Mouse (Mus musculus) heart, embryonic 14.5 days (tissue): ENCODE data around the gene Gm28551. TPM values are rescaled to one million over a fixed set of nuclear protein-coding genes. Genes with fewer than 3 reads are reported as not detected.
"Not testable (repeated sequence)": the region's sequence is repeated elsewhere in the genome, so short reads cannot be mapped to it uniquely, and the experiment has no call there.

Source experiments
- ATAC-seq: fragments of 200-750 bp; cut with Nextera tagmentation; 2 replicates; pipeline ENCODE4 v1.8.0; 2017; ENCODE audit warnings: low read depth, moderate TSS enrichment; ENCODE audit not compliant: insufficient number of reproducible peaks, insufficient read depth, low FRiP score
- H3K27ac ChIP-seq, 2 experiments: fragments of 200-500 bp in 1 of 2; fragments of 300-500 bp in 1 of 2; sonication (generic) in 1 of 2; replicated peaks in 1 of 2; 2 replicates each; pipeline ENCODE4 v1.5.1; 2012 to 2014; ENCODE audit warnings: low read depth in 2 of 2, low read length in 2 of 2, control low read depth in 1 of 2, mild to moderate bottlenecking in 1 of 2, mixed read lengths in 1 of 2; ENCODE audit not compliant: control insufficient read depth in 1 of 2, insufficient read depth in 1 of 2
- H3K27me3 ChIP-seq: fragments of 300-500 bp; sonication (generic); 2 replicates; pipeline ENCODE4 v1.6.1; 2014; ENCODE audit warnings: mild to moderate bottlenecking, low read length, control low read depth; ENCODE audit not compliant: control insufficient read depth, insufficient read depth
- H3K36me3 ChIP-seq: fragments of 300-500 bp; sonication (generic); 2 replicates; pipeline ENCODE4 v1.6.1; 2014; ENCODE audit warnings: mild to moderate bottlenecking, control low read depth, low read length, mixed read lengths; ENCODE audit not compliant: control insufficient read depth, insufficient read depth
- H3K4me1 ChIP-seq, 2 experiments: fragments of 200-500 bp in 1 of 2; fragments of 300-500 bp in 1 of 2; sonication (generic) in 1 of 2; 2 replicates each; pipeline ENCODE4 v1.6.1; 2012 to 2014; ENCODE audit warnings: low read length in 2 of 2, control low read depth in 1 of 2, mixed read lengths in 1 of 2; ENCODE audit not compliant: control insufficient read depth in 2 of 2, insufficient read depth in 2 of 2
- H3K4me2 ChIP-seq: fragments of 300-500 bp; sonication (generic); 2 replicates; pipeline ENCODE4 v1.6.1; 2014; ENCODE audit warnings: mild to moderate bottlenecking, low read length
- H3K4me3 ChIP-seq, 2 experiments: fragments of 200-500 bp in 1 of 2; fragments of 300-500 bp in 1 of 2; sonication (generic) in 1 of 2; 2 replicates each; pipeline ENCODE4 v1.5.1; 2012 to 2014; ENCODE audit warnings: low read length in 2 of 2, mild to moderate bottlenecking in 2 of 2, control low read depth in 1 of 2, low read depth in 1 of 2, moderate library complexity in 1 of 2; ENCODE audit not compliant: control insufficient read depth in 1 of 2, insufficient read depth in 1 of 2
- H3K9ac ChIP-seq: fragments of 300-500 bp; sonication (generic); 2 replicates; pipeline ENCODE4 v1.6.1; 2014; ENCODE audit warnings: mild to moderate bottlenecking, low read length
- H3K9me3 ChIP-seq: fragments of 300-500 bp; sonication (generic); 2 replicates; pipeline ENCODE4 v1.6.1; 2016; ENCODE audit warnings: low read length, control low read depth; ENCODE audit not compliant: control insufficient read depth
- WGBS: fragments of 180-500 bp; shearing (Covaris S2); extraction: QIAGEN DNeasy Blood & Tissue Kit; methylation state at CpG from one replicate; pipeline ENCODE4 v1.1.7; 2014; 5-methylcytosine and 5-hydroxymethylcytosine counted together
- polyA plus RNA-seq: library from polyadenylated mRNA; unstranded; fragments of >200 nt; fragmentation: Nextera tagmentation; extraction: Ambion mirVana; gene quantifications from 2 replicates; pipeline ENCODE4 v1.2.1, GENCODE M21; 2014

The Gm28551 gene
- polyA plus RNA-seq, 1 experiment from 2014 or later = 0.49 TPM

DNA sequence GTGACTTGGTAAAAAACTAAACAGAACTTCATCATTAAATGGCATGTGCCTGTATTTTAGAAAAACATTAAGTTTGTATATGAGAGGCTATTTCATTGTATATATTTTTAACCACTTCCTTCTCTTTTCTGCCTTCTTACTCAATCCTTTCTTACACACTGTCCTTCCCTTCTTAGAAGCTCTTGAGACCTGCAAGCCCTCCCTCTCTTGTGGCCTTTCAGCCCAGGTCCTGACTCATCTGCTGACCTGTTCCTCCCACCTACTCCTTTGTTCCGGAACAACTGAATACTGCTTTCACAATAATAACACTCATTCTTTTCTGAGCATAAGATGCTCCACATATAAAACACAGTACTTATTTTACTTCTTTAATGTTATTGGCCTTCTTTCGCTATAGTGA is 11.4 kb downstream of the Gm28551 start:
- no peaks in the 10 kb centered on the region for H3K4me1 ChIP-seq
- ATAC-seq = no peak

DNA sequence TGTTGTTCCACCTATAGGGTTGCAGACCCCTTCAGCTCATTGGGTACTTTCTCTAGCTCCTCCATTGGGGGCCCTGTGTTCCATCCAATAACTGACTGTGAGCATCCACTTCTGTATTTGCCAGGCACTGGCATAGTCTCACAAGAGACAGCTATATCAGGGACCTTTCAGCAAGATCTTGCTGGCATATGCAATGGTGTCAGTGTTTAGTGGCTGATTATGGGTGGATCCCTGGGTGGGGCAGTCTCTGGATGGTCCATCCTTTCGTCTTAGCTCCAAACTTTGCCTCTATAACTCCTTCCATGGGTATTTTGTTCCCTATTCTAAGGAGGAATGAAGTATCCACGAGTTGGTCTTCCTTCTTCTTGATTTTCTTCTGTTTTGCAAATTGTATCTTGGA is 15.1 kb downstream of the Gm28551 start:
- H3K4me2 ChIP-seq, H3K9ac ChIP-seq, H3K9me3 ChIP-seq, ATAC-seq, H3K36me3 ChIP-seq, H3K4me3 ChIP-seq, H3K27me3 ChIP-seq, H3K4me1 ChIP-seq, H3K27ac ChIP-seq: not testable (repeated sequence)
- 61% methylated on average over 2 of the region's 2 CpGs for WGBS

More for the DNA sequence above, 11.4 kb downstream of the Gm28551 start:
- Histone ChIP-seq H3K9me3 (peaks cover 4% of the 10 kb centered on the region; the same call in 1 of the 2 replicates), H3K4me3 (no peak overlapping the region), H3K4me2 (no peak overlapping the region), H3K36me3 (peaks cover 35% of the 10 kb centered on the region), H3K9ac (no peak overlapping the region), H3K27me3 (no peaks in the 10 kb centered on the region), H3K27ac (no peak overlapping the region)
- 99% methylated on average over 2 of the region's 2 CpGs for WGBS

DNA sequence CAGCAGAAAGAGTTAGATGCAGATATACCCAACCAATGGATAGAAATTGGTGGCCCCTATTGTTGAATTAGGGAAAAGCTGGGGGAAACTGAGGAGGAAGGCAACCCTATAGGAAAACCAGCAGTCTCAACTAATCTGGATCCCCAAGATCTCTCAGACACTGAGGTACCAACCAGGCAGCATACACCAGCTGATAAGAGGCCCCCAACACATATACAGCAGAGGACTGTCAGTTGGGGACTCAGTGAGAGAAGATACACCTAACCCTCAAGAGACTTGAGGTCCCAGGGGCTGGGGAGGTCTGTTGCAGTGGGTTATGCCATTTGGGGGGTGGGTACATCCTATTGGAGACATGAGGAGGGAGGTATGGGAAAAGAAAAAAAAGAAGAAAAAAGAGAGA is 17.0 kb downstream of the Gm28551 start:
- H3K9ac ChIP-seq = no peak overlapping the region
- no peak for ATAC-seq
- H3K4me2 ChIP-seq = no peak overlapping the region
- no peaks in the 10 kb centered on the region for H3K9me3 ChIP-seq
- H3K4me3 ChIP-seq = no peak overlapping the region
- H3K27ac ChIP-seq = no peak overlapping the region
- H3K36me3 ChIP-seq = no peaks in the 10 kb centered on the region
- H3K4me1 ChIP-seq = no peaks in the 10 kb centered on the region
- H3K27me3 ChIP-seq = no peaks in the 10 kb centered on the region

GRCm38 (mm10) chr1:53333527-53333926 is 18.9 kb downstream of the Gm28551 start:
- 43% methylated on average over 5 of the region's 5 CpGs for WGBS
- not testable (repeated sequence) for H3K9ac ChIP-seq, ATAC-seq, H3K4me1 ChIP-seq, H3K36me3 ChIP-seq, H3K27me3 ChIP-seq, H3K27ac ChIP-seq, H3K4me2 ChIP-seq, H3K9me3 ChIP-seq, H3K4me3 ChIP-seq

GRCm38 (mm10) chr1:53324827-53325494 is 27.5 kb downstream of the Gm28551 start:
- no peak overlapping the region for H3K9ac ChIP-seq
- ATAC-seq = no peak
- no peaks in the 10 kb centered on the region for H3K27me3 ChIP-seq
- no peaks in the 10 kb centered on the region for H3K4me1 ChIP-seq
- H3K9me3 ChIP-seq = no peaks in the 10 kb centered on the region
- H3K36me3 ChIP-seq = peaks cover 39% of the 10 kb centered on the region
- H3K4me2 ChIP-seq = no peak overlapping the region
- WGBS = 73% methylated on average over 5 of the region's 5 CpGs
- H3K4me3 ChIP-seq = no peak overlapping the region
- H3K27ac ChIP-seq = no peak overlapping the region

DNA sequence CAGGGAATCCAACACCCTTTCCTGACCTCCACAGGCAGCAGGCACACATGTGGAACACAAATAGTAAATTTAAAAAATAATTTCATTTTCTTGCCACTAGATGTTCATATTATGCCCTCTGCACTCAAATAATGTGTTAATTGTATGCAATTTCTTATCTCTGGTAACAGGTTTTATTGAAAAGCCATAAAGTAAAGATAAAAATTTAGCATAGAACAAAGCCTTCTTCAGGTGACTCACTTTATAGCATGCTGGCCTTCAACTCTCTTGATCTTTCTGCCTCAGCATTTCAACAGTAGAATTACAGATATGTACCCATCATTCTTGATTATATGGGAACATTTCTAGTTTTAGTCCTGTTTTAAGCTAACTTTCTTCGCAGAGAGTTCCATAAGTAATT is 28.2 kb downstream of the Gm28551 start:
- peaks cover 41% of the 10 kb centered on the region for H3K36me3 ChIP-seq
- H3K27ac ChIP-seq = no peak overlapping the region
- H3K4me3 ChIP-seq = no peak overlapping the region
- no peaks in the 10 kb centered on the region for H3K27me3 ChIP-seq
- no peaks in the 10 kb centered on the region for H3K4me1 ChIP-seq
- WGBS = 92% methylated on average over 1 of the region's 1 CpGs
- H3K4me2 ChIP-seq = no peak overlapping the region
- no peak for ATAC-seq
- no peaks in the 10 kb centered on the region for H3K9me3 ChIP-seq
- no peak overlapping the region for H3K9ac ChIP-seq

DNA sequence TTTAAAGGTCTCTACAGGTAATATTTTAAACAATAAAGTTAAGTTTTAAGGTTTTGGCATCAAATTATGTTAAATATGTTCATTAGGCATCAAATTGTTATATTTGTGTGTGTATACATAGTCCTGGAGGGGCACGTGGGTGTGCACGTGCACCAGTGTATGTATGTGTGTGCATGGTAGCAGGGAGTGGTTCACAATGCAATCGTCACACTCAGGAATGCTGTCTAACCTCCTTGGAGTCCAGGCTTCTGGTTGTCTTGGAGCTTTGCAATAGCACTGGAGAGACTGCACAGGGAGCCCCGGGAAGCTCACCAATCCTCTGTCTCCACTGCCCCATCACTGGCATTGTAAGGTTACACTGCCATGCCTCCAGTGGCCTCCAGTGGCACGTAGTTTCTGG is 29.2 kb downstream of the Gm28551 start:
- no peak overlapping the region for H3K27ac ChIP-seq
- H3K27me3 ChIP-seq = no peaks in the 10 kb centered on the region
- H3K36me3 ChIP-seq = peaks cover 52% of the 10 kb centered on the region
- no peak for ATAC-seq
- no peak overlapping the region for H3K9ac ChIP-seq
- H3K9me3 ChIP-seq = no peaks in the 10 kb centered on the region
- WGBS = 91% methylated on average over 5 of the region's 5 CpGs
- H3K4me1 ChIP-seq = no peaks in the 10 kb centered on the region
- H3K4me3 ChIP-seq = no peak overlapping the region
- no peak overlapping the region for H3K4me2 ChIP-seq
